Mouse (Mus musculus): ENCODE measurements at regions not wholly inside any gene's neighbourhood (a gene's known extent, or its start where the extent isn't known, plus 50 kb on each side); places are given as distances from the start of the nearest gene placed in this dataset.

DNA sequence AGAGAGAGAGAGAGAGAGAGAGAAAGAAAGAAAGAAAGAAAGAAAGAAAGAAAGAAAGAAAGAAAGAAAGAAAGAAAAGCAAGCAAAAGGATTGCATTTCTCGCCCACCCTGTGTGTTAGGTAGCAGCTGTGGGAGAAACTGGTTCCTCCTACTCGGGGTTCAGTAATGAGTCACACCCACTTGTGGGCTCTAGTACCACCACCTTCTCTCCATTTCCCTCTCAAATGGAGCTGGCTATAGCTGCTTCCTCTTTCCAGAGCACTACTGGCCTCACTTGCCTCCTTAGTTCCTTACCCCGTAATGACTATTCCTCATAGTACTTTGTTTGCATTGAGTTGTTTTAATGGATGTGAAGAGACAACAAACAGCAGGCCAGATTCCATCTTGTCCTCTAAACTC, 323.0 kb downstream of the Rps29 start:
- TF ChIP-seq CTCF (IDR thresholded peaks at IDR 0.05; ENCODE audit: low read depth, low read length): no peak
- no peak for TF ChIP-seq POLR2A (IDR thresholded peaks at IDR 0.05; ENCODE audit: insufficient read depth, low read length)

All from ES-Bruce4 (cell line).